Mouse (Mus musculus) forebrain, embryonic 11.5 days (tissue): ENCODE results near the gene Il17rd. TPM values are rescaled to one million over a fixed set of nuclear protein-coding genes. Genes with fewer than 3 reads are reported as not detected.

Source experiments
- ATAC-seq: fragments of 200-750 bp; cut with Nextera tagmentation; replicated peaks from 2 replicates; pipeline ENCODE4 v1.8.0; 2017; ENCODE audit warnings: moderate TSS enrichment; ENCODE audit not compliant: low FRiP score
- DNase-seq: peaks from one replicate; pipeline ENCODE4 v3.0.0-alpha.2; 2017; ENCODE audit warnings: low spot score
- H3K27ac ChIP-seq: fragments of 300-500 bp; sonication (generic); 2 replicates; pipeline ENCODE4 v1.5.1; 2014; ENCODE audit warnings: low read depth, low read length
- H3K27me3 ChIP-seq: fragments of 300-500 bp; sonication (generic); 2 replicates; pipeline ENCODE4 v1.6.1; 2014; ENCODE audit warnings: mild to moderate bottlenecking, low read length, mixed read lengths; ENCODE audit not compliant: control insufficient read depth, insufficient read depth
- H3K36me3 ChIP-seq: fragments of 300-500 bp; sonication (generic); 2 replicates; pipeline ENCODE4 v1.6.1; 2014; ENCODE audit warnings: mild to moderate bottlenecking, low read length, moderate library complexity, mixed read lengths; ENCODE audit not compliant: control insufficient read depth, insufficient read depth
- H3K4me1 ChIP-seq: fragments of 300-500 bp; sonication (generic); replicated peaks from 2 replicates; pipeline ENCODE4 v1.6.1; 2014; ENCODE audit warnings: low read length, mixed read lengths; ENCODE audit not compliant: control insufficient read depth, insufficient read depth
- H3K4me2 ChIP-seq: fragments of 300-500 bp; sonication (generic); 2 replicates; pipeline ENCODE4 v1.6.1; 2014; ENCODE audit warnings: low read depth, mild to moderate bottlenecking, low read length, moderate library complexity, mixed read lengths; ENCODE audit not compliant: severe bottlenecking
- H3K4me3 ChIP-seq: fragments of 300-500 bp; sonication (generic); 2 replicates; pipeline ENCODE4 v1.5.1; 2014; ENCODE audit warnings: low read depth, low read length
- H3K9ac ChIP-seq: fragments of 300-500 bp; sonication (generic); 2 replicates; pipeline ENCODE4 v1.6.1; 2014; ENCODE audit warnings: low read length
- H3K9me3 ChIP-seq: fragments of 300-500 bp; sonication (generic); 2 replicates; pipeline ENCODE4 v1.6.1; 2016; ENCODE audit warnings: low read length, mixed read lengths; ENCODE audit not compliant: control insufficient read depth
- WGBS: fragments of 180-500 bp; shearing (Covaris S2); extraction: QIAGEN DNeasy Blood & Tissue Kit; methylation state at CpG from one replicate; pipeline ENCODE4 v1.1.7; 2014; 5-methylcytosine and 5-hydroxymethylcytosine counted together
- polyA plus RNA-seq: library from polyadenylated mRNA; unstranded; fragments of >200 nt; fragmentation: Nextera tagmentation; extraction: Ambion mirVana; gene quantifications from 2 replicates; pipeline ENCODE4 v1.2.1, GENCODE M21; 2014

The Il17rd gene
- polyA plus RNA-seq, result 7.2 and 7.8 TPM in 2 replicates

GRCm38 (mm10) chr14:27038783-27039182 is at the start of gene Il17rd:
TSS of gene Il17rd (plus strand) at chr14:27038941.
- peak within 1 kb of the TSS; percentile 81 for H3K27ac ChIP-seq
- H3K4me1 ChIP-seq, result peaks cover 3% of the 10 kb centered on the region
- H3K9ac ChIP-seq, result peak within 1 kb of the TSS; percentile 82
- no peaks in the 10 kb centered on the region for H3K36me3 ChIP-seq
- H3K9me3 ChIP-seq, result no peaks in the 10 kb centered on the region
- DNase-seq (peak; percentile 95), ATAC-seq (peak; percentile 94)
- no peaks in the 10 kb centered on the region; the same call in 1 of the 2 replicates for H3K27me3 ChIP-seq
- 0% methylated on average over 29 of the region's 29 CpGs for WGBS
- peak within 1 kb of the TSS; percentile 83 for H3K4me3 ChIP-seq
- peak within 1 kb of the TSS; percentile 87 for H3K4me2 ChIP-seq

DNA sequence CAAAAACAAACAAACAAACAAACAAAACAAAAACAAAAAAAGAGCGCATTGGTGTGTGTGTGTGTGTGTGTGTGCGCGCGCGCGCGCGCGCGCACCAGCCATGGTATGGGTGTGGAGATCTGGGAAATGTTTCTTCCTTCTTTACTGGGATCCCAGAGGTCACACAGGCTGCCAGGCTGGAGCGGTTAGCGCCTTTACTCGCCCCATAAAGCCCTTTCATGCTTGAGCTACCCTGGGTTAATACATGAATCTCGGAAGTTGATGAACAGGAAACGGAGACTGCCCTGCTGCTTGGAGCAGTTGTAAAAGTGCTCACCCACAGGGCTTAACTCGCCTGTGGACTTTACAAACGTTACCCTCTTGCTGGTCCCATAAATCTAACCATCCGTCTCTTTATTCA is 47.1 kb upstream of the Il17rd start:
- DNase-seq, result no peak
- no peak overlapping the region for H3K27ac ChIP-seq
- 0 out of 2 replicates have a peak, but pooled peaks cover 4% of the 10 kb centered on the region for H3K4me1 ChIP-seq
- H3K9ac ChIP-seq, result no peak overlapping the region
- WGBS, result 67% methylated on average over 18 of the region's 18 CpGs
- no peak overlapping the region for H3K4me3 ChIP-seq
- no peak for ATAC-seq
- H3K36me3 ChIP-seq, result no peaks in the 10 kb centered on the region
- no peaks in the 10 kb centered on the region for H3K9me3 ChIP-seq
- no peaks in the 10 kb centered on the region for H3K27me3 ChIP-seq
- H3K4me2 ChIP-seq, result no peak overlapping the region

- WGBS, result 85% methylated on average over 3 of the region's 3 CpGs
- DNase-seq (no peak), ATAC-seq (no peak)
- no peak overlapping the region for H3K4me2 ChIP-seq
- no peak overlapping the region for H3K9ac ChIP-seq
- H3K4me3 ChIP-seq, result no peak overlapping the region
- H3K36me3 ChIP-seq, result no peaks in the 10 kb centered on the region
- H3K27me3 ChIP-seq, result peaks cover 2% of the 10 kb centered on the region; the same call in 1 of the 2 replicates
- no peak overlapping the region for H3K27ac ChIP-seq
- no peaks in the 10 kb centered on the region for H3K9me3 ChIP-seq
- H3K4me1 ChIP-seq, result 0 out of 2 replicates have a peak, but pooled peaks cover 4% of the 10 kb centered on the region
These were observed 45.3 kb upstream of the Il17rd start for GRCm38 (mm10) chr14:26993427-26993826.

DNA sequence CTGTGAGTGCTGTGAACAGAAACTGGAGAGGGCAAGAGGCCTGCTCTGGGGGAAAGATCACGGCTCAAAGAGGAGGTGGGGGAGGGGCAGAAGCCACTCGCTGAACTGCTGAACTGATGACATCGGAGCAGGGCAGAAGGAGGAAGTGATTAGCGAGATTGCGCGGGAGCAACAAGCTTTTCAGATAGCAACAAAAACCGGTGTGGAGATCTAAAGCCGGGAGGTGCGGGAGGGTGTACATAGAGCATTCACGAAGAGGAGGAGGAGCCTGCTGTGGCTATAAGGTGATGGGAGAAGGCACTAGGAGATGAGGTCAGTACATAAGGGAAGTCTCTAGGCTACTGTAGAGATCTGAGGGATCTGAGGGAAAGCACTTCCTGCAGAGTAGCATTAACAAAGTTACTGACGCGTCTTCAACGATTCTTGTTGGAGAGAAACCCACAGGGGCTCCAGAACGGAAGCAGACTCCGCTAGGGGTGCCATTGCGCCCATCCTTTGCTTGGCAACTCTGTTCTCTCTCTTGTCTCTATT is 44.5 kb upstream of the Il17rd start, which contains the start of gene Hesx1:
TSS of gene Hesx1 (plus strand) at position 206 of the 531 bp plus-strand sequence.
- no peaks in the 10 kb centered on the region for H3K9me3 ChIP-seq
- H3K4me3 ChIP-seq, result peak within 1 kb of the TSS; percentile 11
- H3K27me3 ChIP-seq, result peaks cover 5% of the 10 kb centered on the region; the same call in 1 of the 2 replicates
- 0 out of 2 replicates have a peak, but pooled peaks cover 4% of the 10 kb centered on the region for H3K4me1 ChIP-seq
- no peak within 1 kb of the TSS for H3K27ac ChIP-seq
- ATAC-seq (no peak), DNase-seq (peak; percentile 71)
- WGBS, result 13% methylated on average over 16 of the region's 16 CpGs
- H3K9ac ChIP-seq, result peak within 1 kb of the TSS; percentile 43
- no peaks in the 10 kb centered on the region for H3K36me3 ChIP-seq
- peak within 1 kb of the TSS; percentile 47 for H3K4me2 ChIP-seq

GRCm38 (mm10) chr14:26996257-26996656 is 42.5 kb upstream of the Il17rd start:
- no peak for DNase-seq
- Histone ChIP-seq H3K4me1 (0 out of 2 replicates have a peak, but pooled peaks cover 4% of the 10 kb centered on the region), H3K27ac (no peak overlapping the region), H3K4me2 (no peak overlapping the region), H3K9me3 (no peaks in the 10 kb centered on the region), H3K4me3 (no peak overlapping the region), H3K27me3 (peaks cover 12% of the 10 kb centered on the region; the same call in 1 of the 2 replicates), H3K36me3 (no peaks in the 10 kb centered on the region), H3K9ac (no peak overlapping the region)
- no peak for ATAC-seq

- DNase-seq (no peak), ATAC-seq (no peak)
- no peak overlapping the region for H3K4me3 ChIP-seq
- peaks cover 21% of the 10 kb centered on the region for H3K27me3 ChIP-seq
- no peaks in the 10 kb centered on the region for H3K9me3 ChIP-seq
- WGBS, result 3% methylated on average over 11 of the region's 11 CpGs
- no peak overlapping the region for H3K4me2 ChIP-seq
- no peak overlapping the region for H3K9ac ChIP-seq
- H3K4me1 ChIP-seq, result no peaks in the 10 kb centered on the region
- no peaks in the 10 kb centered on the region for H3K36me3 ChIP-seq
- no peak overlapping the region for H3K27ac ChIP-seq
These were observed 38.4 kb upstream of the Il17rd start for GRCm38 (mm10) chr14:27000386-27000785.

GRCm38 (mm10) chr14:27004906-27005305 is 33.8 kb upstream of the Il17rd start:
- no peak overlapping the region for H3K4me3 ChIP-seq
- no peak overlapping the region for H3K27ac ChIP-seq
- no peak overlapping the region for H3K9ac ChIP-seq
- ATAC-seq (no peak), DNase-seq (no peak)
- 76% methylated on average over 7 of the region's 7 CpGs for WGBS
- H3K4me1 ChIP-seq, result 0 out of 2 replicates have a peak, but pooled peaks cover 2% of the 10 kb centered on the region
- H3K9me3 ChIP-seq, result no peaks in the 10 kb centered on the region
- H3K4me2 ChIP-seq, result no peak overlapping the region
- H3K36me3 ChIP-seq, result no peaks in the 10 kb centered on the region
- H3K27me3 ChIP-seq, result peaks cover 16% of the 10 kb centered on the region

GRCm38 (mm10) chr14:27005937-27006336 is 32.8 kb upstream of the Il17rd start:
- no peak overlapping the region for H3K9ac ChIP-seq
- 0 out of 2 replicates have a peak, but pooled peaks cover 2% of the 10 kb centered on the region for H3K4me1 ChIP-seq
- H3K4me3 ChIP-seq, result no peak overlapping the region
- DNase-seq, result no peak
- ATAC-seq, result no peak
- peaks cover 12% of the 10 kb centered on the region for H3K27me3 ChIP-seq
- no peaks in the 10 kb centered on the region for H3K36me3 ChIP-seq
- 7% methylated on average over 6 of the region's 6 CpGs for WGBS
- no peak overlapping the region for H3K27ac ChIP-seq
- H3K9me3 ChIP-seq, result no peaks in the 10 kb centered on the region
- H3K4me2 ChIP-seq, result no peak overlapping the region

DNA sequence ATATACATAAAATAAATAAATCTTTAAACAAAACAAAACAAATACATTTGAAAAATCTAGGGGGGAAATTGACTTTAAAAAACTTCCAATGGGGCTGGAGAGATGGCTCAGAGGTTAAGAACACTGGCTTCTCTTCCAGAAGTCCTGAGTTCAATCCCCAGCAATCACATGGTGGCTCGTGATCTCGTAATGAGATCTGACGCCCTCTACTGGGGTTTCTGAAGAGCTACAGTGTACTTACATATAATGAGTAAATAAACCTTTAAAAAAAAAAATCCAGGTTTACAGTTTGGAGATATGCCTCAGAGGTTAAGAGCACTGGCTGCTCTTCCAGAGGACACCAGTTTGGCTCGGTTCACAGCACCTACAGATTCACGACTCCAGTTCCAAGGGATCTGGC is 27.2 kb upstream of the Il17rd start:
- Histone ChIP-seq H3K36me3 (no peaks in the 10 kb centered on the region), H3K4me1 (no peaks in the 10 kb centered on the region), H3K4me3 (no peak overlapping the region), H3K27ac (no peak overlapping the region), H3K9me3 (no peaks in the 10 kb centered on the region), H3K9ac (no peak overlapping the region), H3K4me2 (no peak overlapping the region), H3K27me3 (peaks cover under 1% of the 10 kb centered on the region)
- DNase-seq, result no peak
- ATAC-seq, result no peak
- 86% methylated on average over 5 of the region's 5 CpGs for WGBS
